Comparison of ENCODE assay signal across 8 mouse cellular contexts in the genomic region with DNA sequence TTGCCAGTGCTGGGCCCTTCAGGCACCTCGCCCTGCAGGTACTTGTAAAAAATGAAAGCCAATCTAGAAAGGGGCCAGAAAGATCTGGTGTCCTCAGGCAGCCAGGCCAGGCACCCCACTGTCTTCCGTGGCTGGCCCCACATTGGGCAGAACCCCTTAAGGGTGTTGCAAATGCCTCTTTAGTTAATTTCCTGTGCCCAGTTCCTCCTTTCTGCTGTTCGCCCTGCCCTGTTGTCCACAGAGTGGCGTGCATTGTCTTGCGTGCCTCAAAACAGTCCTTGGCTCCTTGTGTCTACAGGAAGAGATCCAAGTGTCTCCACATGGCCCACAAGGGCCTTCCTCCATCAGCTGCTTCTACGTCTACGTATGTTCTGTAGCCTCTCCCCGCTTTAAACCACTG. TPM values are rescaled to one million over a fixed set of nuclear protein-coding genes. Genes with fewer than 3 reads are reported as not detected.
DNase-seq lines count a peak whose midpoint lies in the region; ATAC-seq and TF ChIP-seq lines count a peak whose summit lies in the region.
"Had no signal": no experiment of that assay in that cellular context is flagged by ENCODE, and none has a peak within 500 bp of the region (broad histone marks: within the 10 kb centered on the region; RNA-seq: fewer than 3 reads in every experiment).

No protein-coding gene starts in this region.

- ATAC-seq in intestine, postnatal 0 days, result no peak

- H3K4me1 ChIP-seq in intestine, postnatal 0 days (replicated peaks; ENCODE audit: control insufficient read depth, insufficient read depth, low read length), result peaks cover 13% of the 10 kb centered on the region

- no peak overlapping the region for H3K4me3 ChIP-seq in intestine, postnatal 0 days (ENCODE audit: low read depth, low read length)
- H3K4me3 ChIP-seq in left cerebral cortex, adult 2 months, result no peak overlapping the region
- H3K4me3 ChIP-seq: heart, embryonic 13.5 days had no signal

- H3K27ac ChIP-seq in intestine, postnatal 0 days (ENCODE audit: low read depth, low read length), result peak overlapping the region; percentile 54
- no peak overlapping the region for H3K27ac ChIP-seq in left cerebral cortex, adult 2 months
- H3K27ac ChIP-seq: heart, embryonic 13.5 days had no signal

- intact Hi-C loops in left cerebral cortex, adult 2 months (cut with DNase I), result no loop called here
- intact Hi-C loops in left cerebral cortex, postnatal 36 days (cut with DNase I), result no loop called here

- H3K4me2 ChIP-seq in intestine, postnatal 0 days (replicated peaks; ENCODE audit: low read depth), result peak overlapping the region; percentile 9; the same call in 1 of the 2 replicates
- H3K4me2 ChIP-seq: heart, embryonic 13.5 days had no signal

- no peaks in the 10 kb centered on the region for H3K27me3 ChIP-seq in intestine, postnatal 0 days (replicated peaks; ENCODE audit: control insufficient read depth, insufficient read depth, low read length)
- H3K27me3 ChIP-seq: heart, embryonic 13.5 days had no signal

- peak; percentile 12 for DNase-seq in thymus, postnatal 4 days
- DNase-seq in thymus, postnatal 0 days (ENCODE audit: low spot score), result no peak
- DNase-seq in lung, postnatal 4 days, result peak; percentile 62 to 69
- DNase-seq in ovary, adult 18-20 months (ENCODE audit: low spot score), result no peak
- DNase-seq in left cerebral cortex, adult 2 months (ENCODE audit: extremely low spot score in 1 of 2, low spot score in 2 of 2), result no peak
- no peak for DNase-seq in left cerebral cortex, postnatal 36 days (ENCODE audit: low spot score in 2 of 2)

- peak; percentile 36; the same call in 1 of the 2 replicates for TF ChIP-seq CTCF in intestine, postnatal 0 days (IDR thresholded peaks at IDR 0.05; ENCODE audit: low read depth)
- TF ChIP-seq CTCF in left cerebral cortex, adult 2 months (IDR thresholded peaks at IDR 0.05), result no peak

- no peak overlapping the region for H3K9ac ChIP-seq in intestine, postnatal 0 days (ENCODE audit: low read depth, low read length)
- H3K9ac ChIP-seq: heart, embryonic 13.5 days had no signal

- no peaks in the 10 kb centered on the region for H3K36me3 ChIP-seq in intestine, postnatal 0 days (ENCODE audit: control insufficient read depth, insufficient read depth)
- H3K36me3 ChIP-seq: heart, embryonic 13.5 days had no signal

- 39% methylated on average over 8 of the region's 8 CpGs for WGBS in intestine, postnatal 0 days

- no peaks in the 10 kb centered on the region for H3K9me3 ChIP-seq in intestine, postnatal 0 days (ENCODE audit: control insufficient read depth)
- H3K9me3 ChIP-seq: heart, embryonic 13.5 days had no signal

RNA-seq across cellular contexts. Expression of a gene that starts 55.3 kb away (rescaled TPM):
- polyA plus RNA-seq in thymus, postnatal 0 days (2015; fragmentation: Nextera tagmentation; extraction: Ambion mirVana), result 8.5 and 9.6 TPM in 2 replicates
- polyA plus RNA-seq in intestine, postnatal 0 days (2015; fragmentation: Nextera tagmentation; extraction: Ambion mirVana), result 9.6 and 10.6 TPM in 2 replicates
- total RNA-seq in left cerebral cortex, adult 2 months (2021), result 10 to 100 TPM; 36.2 to 48.7 TPM
- total RNA-seq in left cerebral cortex, postnatal 36 days (2021), result 10 to 100 TPM; 20.7 to 44.1 TPM

Comparison
In these comparisons a context has a peak if more than half of its experiments do, and no peak if none do; other contexts are left out.
1. DNase-seq: peak in thymus, postnatal 4 days (single experiment) and lung, postnatal 4 days (2 of 2); none in thymus, postnatal 0 days (single experiment), ovary, adult 18-20 months (single experiment), left cerebral cortex, adult 2 months (0 of 2) and left cerebral cortex, postnatal 36 days (0 of 2).